In the genomic region with DNA sequence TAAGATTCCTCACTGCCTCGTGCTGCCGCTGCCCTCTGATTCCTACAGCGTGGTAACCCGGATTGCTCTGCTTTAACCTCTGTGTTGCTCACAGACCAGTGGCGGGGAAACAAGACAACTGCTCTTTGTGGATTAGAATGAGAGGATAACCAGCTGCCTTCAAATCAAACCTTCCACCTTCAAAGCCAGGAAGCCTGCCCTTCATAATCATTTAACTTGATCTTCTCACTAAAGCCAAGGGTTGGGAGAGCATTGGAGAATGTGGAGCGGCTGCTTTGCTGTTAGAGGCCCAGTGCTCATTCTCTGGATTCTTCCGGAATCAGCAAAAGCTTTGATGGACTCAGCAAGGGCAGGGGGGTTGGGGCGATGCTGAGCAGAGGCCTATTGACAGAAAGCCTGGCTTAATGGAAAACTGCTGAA, we compare ENCODE assay signal across 13 mouse cellular contexts. TPM values are rescaled to one million over a fixed set of nuclear protein-coding genes. Genes with fewer than 3 reads are reported as not detected.
DNase-seq lines count a peak whose midpoint lies in the region; ATAC-seq lines count a peak whose summit lies in the region.
"Had no signal": no experiment of that assay in that cellular context is flagged by ENCODE, and none has a peak within 500 bp of the region (broad histone marks: within the 10 kb centered on the region; RNA-seq: fewer than 3 reads in every experiment).

No protein-coding gene starts in this region.

- no peaks in the 10 kb centered on the region for H3K36me3 ChIP-seq in heart, embryonic 16.5 days (ENCODE audit: control insufficient read depth, insufficient read depth)
- H3K36me3 ChIP-seq in midbrain, embryonic 13.5 days = no peaks in the 10 kb centered on the region
- H3K36me3 ChIP-seq: hindbrain, embryonic 12.5 days had no signal

- no peaks in the 10 kb centered on the region for H3K27me3 ChIP-seq in heart, embryonic 16.5 days (ENCODE audit: control insufficient read depth, insufficient read depth, low read length)
- no peaks in the 10 kb centered on the region for H3K27me3 ChIP-seq in midbrain, embryonic 13.5 days
- H3K27me3 ChIP-seq: hindbrain, embryonic 12.5 days had no signal

- 14% methylated on average over 8 of the region's 8 CpGs for WGBS in heart, embryonic 16.5 days
- 23% methylated on average over 8 of the region's 8 CpGs for WGBS in midbrain, embryonic 13.5 days

- no peak overlapping the region for H3K4me3 ChIP-seq in heart, embryonic 16.5 days (ENCODE audit: low read length)
- no peak overlapping the region for H3K4me3 ChIP-seq in midbrain, embryonic 13.5 days (replicated peaks)
- H3K4me3 ChIP-seq: hindbrain, embryonic 12.5 days had no signal

- no peak overlapping the region for H3K4me2 ChIP-seq in heart, embryonic 16.5 days (ENCODE audit: low read depth, low read length)
- no peak overlapping the region for H3K4me2 ChIP-seq in midbrain, embryonic 13.5 days (replicated peaks)
- H3K4me2 ChIP-seq: hindbrain, embryonic 12.5 days had no signal

- H3K9me3 ChIP-seq in heart, embryonic 16.5 days (replicated peaks; ENCODE audit: control insufficient read depth, low read length) = no peaks in the 10 kb centered on the region
- H3K9me3 ChIP-seq in midbrain, embryonic 13.5 days = no peaks in the 10 kb centered on the region
- H3K9me3 ChIP-seq: hindbrain, embryonic 12.5 days had no signal

- peaks cover 13% of the 10 kb centered on the region for H3K4me1 ChIP-seq in heart, embryonic 16.5 days (ENCODE audit: control insufficient read depth, insufficient read depth, low read length)
- H3K4me1 ChIP-seq in midbrain, embryonic 13.5 days (replicated peaks) = peaks cover 10% of the 10 kb centered on the region; the same call in 1 of the 2 replicates

- H3K27ac ChIP-seq in heart, embryonic 16.5 days (ENCODE audit: low read length) = peak overlapping the region; percentile 40
- H3K27ac ChIP-seq in midbrain, embryonic 13.5 days = peak overlapping the region; percentile 39; the same call in 1 of the 2 replicates
- H3K27ac ChIP-seq: hindbrain, embryonic 12.5 days had no signal

- ATAC-seq in heart, embryonic 16.5 days (replicated peaks; ENCODE audit: extremely low read depth, insufficient read depth, low FRiP score) = peak; percentile 37; the same call in 1 of the 2 replicates
- ATAC-seq in midbrain, embryonic 13.5 days = no peak

- peak overlapping the region; percentile 0; the same call in 1 of the 2 replicates for H3K9ac ChIP-seq in heart, embryonic 16.5 days (ENCODE audit: low read length)
- no peak overlapping the region for H3K9ac ChIP-seq in midbrain, embryonic 13.5 days (replicated peaks)
- H3K9ac ChIP-seq: hindbrain, embryonic 12.5 days had no signal

- DNase-seq in heart, postnatal 4 days = no peak
- peak; percentile 56 for DNase-seq in embryo, embryonic 10.5 days (ENCODE audit: low spot score)
- peak; percentile 66 for DNase-seq in kidney, postnatal 10 days
- no peak for DNase-seq in thymus, adult 18-20 months
- DNase-seq in adrenal gland, postnatal 14 days = no peak
- no peak for DNase-seq in spleen, postnatal 10 days (ENCODE audit: low spot score in 2 of 2)
- DNase-seq: adrenal gland, postnatal 25 days had no signal

RNA-seq across cellular contexts. Expression of gene Ascc2, which starts 7.7 kb away (rescaled TPM):
- polyA plus RNA-seq in heart, embryonic 16.5 days (2015; fragmentation: Nextera tagmentation; extraction: Ambion mirVana) = 21.1 and 22.0 TPM in 2 replicates
- total RNA-seq in heart, postnatal 4 days (2021) = 10 to 100 TPM; 17.0 to 18.3 TPM
- polyA plus RNA-seq in midbrain, embryonic 13.5 days (2015; fragmentation: Nextera tagmentation; extraction: Ambion mirVana) = 23.1 and 23.8 TPM in 2 replicates
- total RNA-seq in adrenal gland, postnatal 14 days (2021) = 31.3 and 36.4 TPM in 2 replicates

RNA-seq across cellular contexts. Expression of gene Gm11032, which starts 10.0 kb away (rescaled TPM):
- polyA plus RNA-seq in heart, embryonic 16.5 days (2015; fragmentation: Nextera tagmentation; extraction: Ambion mirVana) = not detected in 2 replicates
- not detected for total RNA-seq in heart, postnatal 4 days (2021)
- not detected in 2 replicates for polyA plus RNA-seq in midbrain, embryonic 13.5 days (2015; fragmentation: Nextera tagmentation; extraction: Ambion mirVana)
- total RNA-seq in adrenal gland, postnatal 14 days (2021) = not detected in 2 replicates
- total RNA-seq: adrenal gland, postnatal 25 days; CH12.LX; neutrophil, adult 5-6 weeks had no signal
- polyA plus RNA-seq: hindbrain, embryonic 12.5 days; limb, embryonic 11.5 days had no signal

RNA-seq across cellular contexts. Expression of gene Mtmr3, which starts 35.2 kb away (rescaled TPM):
- 21.2 and 24.3 TPM in 2 replicates for polyA plus RNA-seq in heart, embryonic 16.5 days (2015; fragmentation: Nextera tagmentation; extraction: Ambion mirVana)
- 10 to 100 TPM; 54.1 to 54.3 TPM for total RNA-seq in heart, postnatal 4 days (2021)
- polyA plus RNA-seq in midbrain, embryonic 13.5 days (2015; fragmentation: Nextera tagmentation; extraction: Ambion mirVana) = 38.8 and 43.4 TPM in 2 replicates
- 49.8 and 53.9 TPM in 2 replicates for total RNA-seq in adrenal gland, postnatal 14 days (2021)

Comparison
In these comparisons a context has a peak if more than half of its experiments do, and no peak if none do; other contexts are left out.
1. DNase-seq: peak in embryo, embryonic 10.5 days (single experiment) and kidney, postnatal 10 days (single experiment); none in heart, postnatal 4 days (single experiment), thymus, adult 18-20 months (0 of 2), adrenal gland, postnatal 14 days (single experiment) and spleen, postnatal 10 days (0 of 2).